Mouse (Mus musculus): ENCODE data around the gene Safb. TPM values are rescaled to one million over a fixed set of nuclear protein-coding genes. Genes with fewer than 3 reads are reported as not detected.
A peak's percentile ranks its signal among the peaks of the same experiment; 100 is the strongest.
"Not testable (repeated sequence)": the region's sequence is repeated elsewhere in the genome, so short reads cannot be mapped to it uniquely, and the experiment has no call there.

The Safb gene
- polyA plus RNA-seq, 1 experiment = 105 TPM

DNA sequence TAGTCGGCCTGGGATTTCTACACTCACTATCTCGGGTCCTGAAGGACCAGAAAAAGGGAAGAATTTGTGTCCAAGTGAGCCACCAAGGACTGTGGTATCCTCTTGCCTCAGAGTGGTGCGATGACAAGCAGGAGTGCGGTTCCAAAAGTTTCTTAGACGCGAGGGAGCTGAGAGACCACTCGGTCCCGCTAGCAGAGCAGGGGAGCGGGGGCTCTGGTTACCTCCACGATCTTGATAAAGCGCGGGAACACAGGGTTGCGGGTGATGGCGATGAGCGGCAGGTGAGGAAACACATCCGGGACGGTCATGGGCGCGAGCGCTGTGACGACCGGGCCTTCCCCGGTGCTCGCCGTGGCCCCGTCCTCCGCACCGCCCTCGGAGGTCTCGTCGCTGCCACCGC is 41.6 kb downstream of the Safb start:
- no peak overlapping the region for H3K27ac ChIP-seq (ENCODE audit: insufficient read depth, low read length)
- under 1% methylated on average over 30 of the region's 32 CpGs for WGBS
- no peak for TF ChIP-seq POLR2A (IDR thresholded peaks at IDR 0.05; ENCODE audit: low read depth, low read length)
- no peaks in the 10 kb centered on the region for H3K27me3 ChIP-seq (ENCODE audit: control insufficient read depth, insufficient read depth, low read length)
- H3K4me1 ChIP-seq (ENCODE audit: control insufficient read depth, insufficient read depth, insufficient read length) = peaks cover 10% of the 10 kb centered on the region; the same call in 1 of the 2 replicates
- peaks cover 6% of the 10 kb centered on the region for H3K36me3 ChIP-seq (ENCODE audit: control insufficient read depth, insufficient read depth, low read length)
- H3K4me3 ChIP-seq (ENCODE audit: extremely low read depth, insufficient read depth, insufficient read length) = peak overlapping the region; percentile 75
- DNase-seq (ENCODE audit: low read depth in 1 of 2, low spot score in 2 of 2) = no peak

- H3K27ac ChIP-seq (ENCODE audit: insufficient read depth, low read length) = no peak within 1 kb of the TSS
- peaks cover 10% of the 10 kb centered on the region; the same call in 1 of the 2 replicates for H3K4me1 ChIP-seq (ENCODE audit: control insufficient read depth, insufficient read depth, insufficient read length)
- peak; percentile 96 to 97 for DNase-seq (ENCODE audit: low read depth in 1 of 2, low spot score in 2 of 2)
- WGBS = under 1% methylated on average over 51 of the region's 51 CpGs
- no peaks in the 10 kb centered on the region for H3K27me3 ChIP-seq (ENCODE audit: control insufficient read depth, insufficient read depth, low read length)
- peak within 1 kb of the TSS; percentile 75 for H3K4me3 ChIP-seq (ENCODE audit: extremely low read depth, insufficient read depth, insufficient read length)
- H3K36me3 ChIP-seq (ENCODE audit: control insufficient read depth, insufficient read depth, low read length) = peaks cover 3% of the 10 kb centered on the region
- peak; percentile 49; the same call in 1 of the 2 replicates for TF ChIP-seq POLR2A (IDR thresholded peaks at IDR 0.05; ENCODE audit: low read depth, low read length)
- TF ChIP-seq CTCF (IDR thresholded peaks at IDR 0.05; ENCODE audit: extremely low read depth, insufficient read depth, insufficient read length, insufficient replicate concordance) = no peak
These were observed 42.3 kb downstream of the Safb start, which contains the start of gene Lonp1 for GRCm38 (mm10) chr17:56626754-56627470. Lonp1 (minus strand) TSS chr17:56626887.

DNA sequence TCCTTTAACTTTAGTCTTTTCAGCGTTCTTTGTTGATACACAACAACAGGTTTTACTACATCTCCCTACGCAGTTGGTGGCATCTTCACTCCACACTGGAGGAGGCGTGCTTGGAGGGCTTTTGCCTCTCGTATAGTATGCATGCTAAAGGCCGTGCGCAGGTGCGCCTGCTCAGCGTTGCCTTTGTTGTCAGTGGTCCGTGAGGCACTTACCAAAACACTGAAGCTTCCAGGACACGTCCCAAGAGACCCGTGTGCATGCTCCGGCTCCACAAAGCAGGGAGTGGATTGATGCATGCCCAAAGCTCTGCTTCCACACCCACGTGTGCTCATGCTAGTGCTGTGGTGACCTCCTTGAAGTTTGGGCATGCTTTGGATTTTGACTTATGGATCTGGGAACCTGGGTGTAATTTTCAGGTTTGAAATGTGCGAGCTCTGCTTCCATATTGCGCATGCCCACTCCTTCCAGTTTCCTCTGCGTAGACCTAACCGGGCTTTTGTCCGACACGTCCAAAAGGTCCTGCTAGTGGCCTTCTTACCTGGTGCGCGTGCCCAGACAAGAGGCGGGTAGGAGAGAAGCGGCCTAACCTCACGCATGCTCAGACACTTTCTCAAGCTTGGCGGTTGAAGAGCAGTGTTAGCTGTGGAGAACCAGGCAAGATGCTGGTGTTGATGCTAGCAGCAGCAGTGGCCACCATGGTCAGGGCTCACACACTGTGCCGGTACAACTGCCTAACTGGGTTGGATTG is 43.1 kb downstream of the Safb start, which contains the start of gene Catsperd:
Gene Catsperd (plus strand): TSS at position 614 of the 748 bp plus-strand sequence.
- 17% methylated on average over 26 of the region's 26 CpGs for WGBS
- Histone ChIP-seq H3K27ac (ENCODE audit: insufficient read depth, low read length) (no peak within 1 kb of the TSS), H3K4me1 (ENCODE audit: control insufficient read depth, insufficient read depth, insufficient read length) (peaks cover 10% of the 10 kb centered on the region; the same call in 1 of the 2 replicates), H3K4me3 (ENCODE audit: extremely low read depth, insufficient read depth, insufficient read length) (peak within 1 kb of the TSS; percentile 75), H3K36me3 (ENCODE audit: control insufficient read depth, insufficient read depth, low read length) (0 out of 2 replicates have a peak, but pooled peaks cover 1% of the 10 kb centered on the region), H3K27me3 (ENCODE audit: control insufficient read depth, insufficient read depth, low read length) (no peaks in the 10 kb centered on the region)
- TF ChIP-seq CTCF (IDR thresholded peaks at IDR 0.05; ENCODE audit: extremely low read depth, insufficient read depth, insufficient read length, insufficient replicate concordance) (no peak), POLR2A (IDR thresholded peaks at IDR 0.05; ENCODE audit: low read depth, low read length) (no peak)
- no peak for DNase-seq (ENCODE audit: low read depth in 1 of 2, low spot score in 2 of 2)

DNA sequence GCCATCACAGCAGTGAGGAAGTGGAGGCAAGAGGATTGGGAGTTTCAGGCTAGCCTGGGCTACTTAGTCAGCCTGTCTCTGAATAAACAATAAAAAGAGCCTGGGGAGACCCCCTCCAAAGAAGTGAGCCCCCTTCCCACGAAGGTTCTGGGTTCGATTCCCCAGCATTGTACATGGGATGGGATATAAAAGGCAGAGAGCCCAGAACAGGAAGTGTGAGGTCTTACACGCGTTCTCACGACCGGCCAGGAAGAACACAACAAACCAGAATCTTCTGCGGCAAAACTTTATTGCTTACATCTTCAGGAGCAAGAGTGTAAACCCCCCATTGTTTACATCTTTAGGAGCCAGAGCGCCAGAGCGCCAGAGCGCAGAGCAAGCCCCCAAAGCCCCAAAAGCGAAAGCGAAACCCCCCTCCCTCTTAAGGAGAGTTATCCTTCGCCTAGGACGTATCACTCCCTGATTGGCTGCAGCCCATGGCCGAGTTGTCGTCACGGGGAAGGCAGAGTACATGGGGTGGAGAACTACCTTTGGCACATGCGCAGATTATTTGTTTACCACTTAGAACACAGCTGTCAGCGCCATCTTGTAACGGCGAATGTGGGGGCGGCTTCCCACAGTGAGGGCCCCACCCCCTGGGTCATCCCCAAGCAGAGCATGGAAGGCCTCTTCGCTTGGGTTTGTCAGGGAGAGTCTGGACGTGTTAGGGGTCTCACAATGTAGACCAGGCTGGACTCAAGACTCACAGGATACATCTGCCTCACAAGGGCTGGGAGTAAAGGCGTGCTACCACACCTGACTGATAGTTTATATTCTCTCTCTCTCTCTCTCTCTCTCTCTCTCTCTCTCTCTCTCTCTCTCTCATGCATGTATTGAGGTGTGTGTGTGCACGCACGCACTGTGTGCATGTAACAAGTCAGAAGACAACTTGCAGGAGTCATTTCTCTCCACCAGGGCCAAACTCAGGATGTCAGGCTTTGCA is 45.5 kb downstream of the Safb start:
- H3K36me3 ChIP-seq (ENCODE audit: control insufficient read depth, insufficient read depth, low read length); H3K4me3 ChIP-seq (ENCODE audit: extremely low read depth, insufficient read depth, insufficient read length); DNase-seq (ENCODE audit: low read depth in 1 of 2, low spot score in 2 of 2); H3K27ac ChIP-seq (ENCODE audit: insufficient read depth, low read length); H3K27me3 ChIP-seq (ENCODE audit: control insufficient read depth, insufficient read depth, low read length): not testable (repeated sequence)
- peaks cover 12% of the 10 kb centered on the region; the same call in 1 of the 2 replicates for H3K4me1 ChIP-seq (ENCODE audit: control insufficient read depth, insufficient read depth, insufficient read length)
- WGBS = 85% methylated on average over 27 of the region's 27 CpGs

DNA sequence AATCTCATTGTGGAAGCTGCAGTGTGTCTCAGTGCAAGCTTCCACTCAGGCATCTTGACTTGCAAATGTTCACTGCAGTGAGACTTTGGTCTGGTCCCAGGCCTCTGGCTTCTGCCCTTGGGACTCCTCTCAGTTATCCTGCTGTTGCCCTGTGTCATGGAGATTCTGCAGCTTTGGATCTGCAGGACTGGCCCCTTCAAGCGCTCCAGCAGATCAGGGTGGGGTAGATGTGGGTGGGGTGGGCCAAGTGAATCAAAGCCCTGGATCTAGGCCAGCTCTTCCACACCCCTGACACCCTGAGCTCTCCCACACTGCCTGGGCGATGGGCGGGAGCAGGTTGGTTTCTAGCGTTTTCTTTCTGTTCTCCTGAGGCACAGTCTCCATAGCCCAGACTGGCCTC is 47.2 kb downstream of the Safb start:
- Histone ChIP-seq H3K36me3 (ENCODE audit: control insufficient read depth, insufficient read depth, low read length) (no peaks in the 10 kb centered on the region), H3K4me3 (ENCODE audit: extremely low read depth, insufficient read depth, insufficient read length) (no peak overlapping the region), H3K27me3 (ENCODE audit: control insufficient read depth, insufficient read depth, low read length) (no peaks in the 10 kb centered on the region), H3K27ac (ENCODE audit: insufficient read depth, low read length) (no peak overlapping the region), H3K4me1 (ENCODE audit: control insufficient read depth, insufficient read depth, insufficient read length) (peaks cover 9% of the 10 kb centered on the region; the same call in 1 of the 2 replicates)
- WGBS = 78% methylated on average over 4 of the region's 4 CpGs
- no peak for TF ChIP-seq POLR2A (IDR thresholded peaks at IDR 0.05; ENCODE audit: low read depth, low read length)
- no peak for TF ChIP-seq CTCF (IDR thresholded peaks at IDR 0.05; ENCODE audit: extremely low read depth, insufficient read depth, insufficient read length, insufficient replicate concordance)
- no peak for DNase-seq (ENCODE audit: low read depth in 1 of 2, low spot score in 2 of 2)

GRCm38 (mm10) chr17:56634023-56634422 is 49.4 kb downstream of the Safb start:
- Histone ChIP-seq H3K27me3 (ENCODE audit: control insufficient read depth, insufficient read depth, low read length) (no peaks in the 10 kb centered on the region), H3K27ac (ENCODE audit: insufficient read depth, low read length) (peak overlapping the region; percentile 59; the same call in 1 of the 2 replicates), H3K36me3 (ENCODE audit: control insufficient read depth, insufficient read depth, low read length) (no peaks in the 10 kb centered on the region), H3K4me1 (ENCODE audit: control insufficient read depth, insufficient read depth, insufficient read length) (peaks cover 2% of the 10 kb centered on the region; the same call in 1 of the 2 replicates), H3K4me3 (ENCODE audit: extremely low read depth, insufficient read depth, insufficient read length) (no peak overlapping the region)
- peak; percentile 54 to 66 for DNase-seq (ENCODE audit: low read depth in 1 of 2, low spot score in 2 of 2)
- 38% methylated on average over 6 of the region's 6 CpGs for WGBS
- no peak for TF ChIP-seq CTCF (IDR thresholded peaks at IDR 0.05; ENCODE audit: extremely low read depth, insufficient read depth, insufficient read length, insufficient replicate concordance)
- TF ChIP-seq POLR2A (IDR thresholded peaks at IDR 0.05; ENCODE audit: low read depth, low read length) = no peak

Measured in spleen, adult 2 months (tissue).